Mouse (Mus musculus) hindbrain, embryonic 14.5 days (tissue): ENCODE data around the gene Aldh9a1. TPM values are rescaled to one million over a fixed set of nuclear protein-coding genes. Genes with fewer than 3 reads are reported as not detected.

Source experiments
- ATAC-seq: fragments of 200-750 bp; cut with Nextera tagmentation; 2 replicates; pipeline ENCODE4 v1.8.0; 2017; ENCODE audit warnings: moderate number of reproducible peaks, mild to moderate bottlenecking, moderate TSS enrichment, moderate library complexity; ENCODE audit not compliant: low FRiP score
- DNase-seq: peaks from one replicate; pipeline ENCODE4 v3.0.0-alpha.2; 2015; ENCODE audit warnings: low spot score
- H3K27ac ChIP-seq: fragments of 300-500 bp; sonication (generic); 2 replicates; pipeline ENCODE4 v1.5.1; 2014; ENCODE audit warnings: mild to moderate bottlenecking, moderate library complexity
- H3K27me3 ChIP-seq: fragments of 300-500 bp; sonication (generic); 2 replicates; pipeline ENCODE4 v1.6.1; 2014; ENCODE audit warnings: mild to moderate bottlenecking, low read length, mixed read lengths; ENCODE audit not compliant: control insufficient read depth, insufficient read depth
- H3K36me3 ChIP-seq: fragments of 300-500 bp; sonication (generic); replicated peaks from 2 replicates; pipeline ENCODE4 v1.6.1; 2014; ENCODE audit not compliant: control insufficient read depth, insufficient read depth
- H3K4me1 ChIP-seq: fragments of 300-500 bp; sonication (generic); replicated peaks from 2 replicates; pipeline ENCODE4 v1.6.1; 2014; ENCODE audit warnings: antibody characterized with exemption, low read length, mixed read lengths; ENCODE audit not compliant: control insufficient read depth, insufficient read depth
- H3K4me2 ChIP-seq: fragments of 300-500 bp; sonication (generic); replicated peaks from 2 replicates; pipeline ENCODE4 v1.6.1; 2014; ENCODE audit warnings: mild to moderate bottlenecking, moderate library complexity
- H3K4me3 ChIP-seq: fragments of 300-500 bp; sonication (generic); replicated peaks from 2 replicates; pipeline ENCODE4 v1.5.1; 2014; ENCODE audit warnings: mild to moderate bottlenecking, low read length
- H3K9ac ChIP-seq: fragments of 300-500 bp; sonication (generic); 2 replicates; pipeline ENCODE4 v1.6.1; 2014
- H3K9me3 ChIP-seq: fragments of 300-500 bp; sonication (generic); 2 replicates; pipeline ENCODE4 v1.6.1; 2016; ENCODE audit warnings: low read length; ENCODE audit not compliant: control insufficient read depth
- WGBS: fragments of 180-500 bp; shearing (Covaris S2); extraction: QIAGEN DNeasy Blood & Tissue Kit; methylation state at CpG from one replicate; pipeline ENCODE4 v1.1.7; 2014; 5-methylcytosine and 5-hydroxymethylcytosine counted together
- polyA plus RNA-seq: library from polyadenylated mRNA; unstranded; fragments of >200 nt; fragmentation: Nextera tagmentation; extraction: Ambion mirVana; gene quantifications from 2 replicates; pipeline ENCODE4 v1.2.1, GENCODE M21; 2014

The Aldh9a1 gene
- polyA plus RNA-seq, 1 experiment from 2014 or later = 36.4 TPM

- no peaks in the 10 kb centered on the region for H3K4me1 ChIP-seq
- no peaks in the 10 kb centered on the region for H3K9me3 ChIP-seq
- ATAC-seq (no peak), DNase-seq (no peak)
- H3K4me3 ChIP-seq = no peak overlapping the region
- 80% methylated on average over 2 of the region's 2 CpGs for WGBS
- H3K9ac ChIP-seq = no peak overlapping the region
- H3K4me2 ChIP-seq = no peak overlapping the region
- no peaks in the 10 kb centered on the region for H3K27me3 ChIP-seq
- H3K27ac ChIP-seq = no peak overlapping the region
- no peaks in the 10 kb centered on the region for H3K36me3 ChIP-seq
These were observed 36.7 kb downstream of the Aldh9a1 start for GRCm38 (mm10) chr1:167386466-167386865.

DNA sequence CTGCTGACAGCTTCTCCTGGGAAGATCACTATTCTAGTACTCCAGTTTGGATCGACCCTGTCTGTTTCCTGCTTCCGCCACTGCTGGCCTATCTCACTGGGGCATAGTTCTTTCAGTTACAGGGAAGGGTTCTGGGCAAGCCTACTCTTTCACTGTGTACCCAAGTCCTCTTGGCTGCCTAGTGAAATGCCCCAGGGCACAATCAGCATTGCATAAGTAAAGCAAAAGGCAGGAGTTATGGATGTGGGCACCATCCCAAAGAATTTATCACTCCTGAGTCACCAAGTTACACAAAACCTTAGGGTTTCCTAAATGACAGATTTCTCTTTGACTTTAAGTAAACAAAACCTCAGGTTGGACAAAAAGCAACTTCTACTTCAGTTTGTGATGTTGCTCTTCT, 37.5 kb downstream of the Aldh9a1 start:
- DNase-seq (no peak), ATAC-seq (no peak)
- Histone ChIP-seq H3K27ac (no peak overlapping the region), H3K9ac (no peak overlapping the region), H3K4me2 (no peak overlapping the region), H3K4me1 (no peaks in the 10 kb centered on the region; the same call in 1 of the 2 replicates), H3K4me3 (no peak overlapping the region), H3K9me3 (no peaks in the 10 kb centered on the region), H3K27me3 (no peaks in the 10 kb centered on the region), H3K36me3 (no peaks in the 10 kb centered on the region)
- WGBS = 88% methylated on average over 2 of the region's 2 CpGs

GRCm38 (mm10) chr1:167387796-167388195, 38.0 kb downstream of the Aldh9a1 start:
- WGBS = 88% methylated on average over 3 of the region's 3 CpGs

GRCm38 (mm10) chr1:167388571-167388970, 38.8 kb downstream of the Aldh9a1 start:
- ATAC-seq = no peak

More at GRCm38 (mm10) chr1:167387796-167388195, 38.0 kb downstream of the Aldh9a1 start:
- DNase-seq (no peak), ATAC-seq (no peak)
- Histone ChIP-seq H3K4me1 (peaks cover 5% of the 10 kb centered on the region), H3K27me3 (no peaks in the 10 kb centered on the region), H3K27ac (no peak overlapping the region), H3K36me3 (no peaks in the 10 kb centered on the region), H3K9ac (no peak overlapping the region), H3K4me2 (no peak overlapping the region), H3K9me3 (no peaks in the 10 kb centered on the region), H3K4me3 (no peak overlapping the region)

DNA sequence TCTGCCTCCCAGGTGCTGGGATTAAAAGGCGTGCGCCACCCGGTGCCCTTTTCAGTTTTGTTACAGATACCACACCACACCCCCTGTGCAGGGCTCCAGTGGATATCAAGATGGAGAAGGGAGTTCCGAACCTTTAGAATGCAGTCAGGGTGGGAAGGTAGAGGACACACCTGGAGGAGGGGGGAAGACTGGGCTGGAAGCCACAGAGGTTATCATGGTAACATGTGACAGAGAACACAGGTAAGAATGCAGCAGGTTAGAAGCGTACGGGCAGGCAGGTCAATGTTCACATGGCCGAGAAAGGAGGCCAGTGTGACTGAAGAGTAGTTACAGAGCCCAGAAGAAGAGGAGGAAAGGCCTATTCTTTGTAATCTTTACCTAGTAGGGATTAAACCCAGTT, 39.8 kb downstream of the Aldh9a1 start:
- Histone ChIP-seq H3K27ac (no peak overlapping the region), H3K9ac (no peak overlapping the region), H3K4me1 (peaks cover 7% of the 10 kb centered on the region), H3K36me3 (no peaks in the 10 kb centered on the region), H3K4me3 (no peak overlapping the region), H3K4me2 (no peak overlapping the region), H3K27me3 (no peaks in the 10 kb centered on the region), H3K9me3 (no peaks in the 10 kb centered on the region)
- DNase-seq = no peak
- WGBS = 93% methylated on average over 7 of the region's 7 CpGs
- no peak for ATAC-seq

More at GRCm38 (mm10) chr1:167388571-167388970, 38.8 kb downstream of the Aldh9a1 start:
- 80% methylated on average over 6 of the region's 6 CpGs for WGBS
- Histone ChIP-seq H3K9me3 (no peaks in the 10 kb centered on the region), H3K36me3 (no peaks in the 10 kb centered on the region), H3K9ac (no peak overlapping the region), H3K4me1 (peaks cover 7% of the 10 kb centered on the region), H3K27ac (no peak overlapping the region), H3K4me3 (no peak overlapping the region), H3K4me2 (no peak overlapping the region), H3K27me3 (no peaks in the 10 kb centered on the region)
- DNase-seq = no peak

DNA sequence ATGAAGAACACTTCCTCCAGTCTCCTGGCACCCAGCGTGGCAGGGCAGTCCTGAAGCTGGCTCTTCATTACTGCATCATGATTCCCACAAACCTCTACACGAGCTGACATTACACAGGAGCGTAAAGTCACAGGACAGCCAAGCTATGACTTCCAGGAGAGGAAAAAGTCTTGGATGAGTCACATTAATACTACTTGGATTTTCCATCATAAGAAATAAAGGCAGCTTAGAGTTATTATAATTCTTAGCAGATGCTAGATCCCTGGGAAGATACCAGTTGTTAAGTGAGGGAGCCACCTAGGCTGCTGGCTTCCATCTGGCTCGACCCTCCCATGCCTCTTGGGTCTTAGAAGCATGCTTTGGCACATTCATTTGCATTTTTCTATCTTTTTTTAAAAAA, 40.6 kb downstream of the Aldh9a1 start:
- Histone ChIP-seq H3K9ac (no peak overlapping the region), H3K27me3 (no peaks in the 10 kb centered on the region)
- 72% methylated on average over 4 of the region's 4 CpGs for WGBS

DNA sequence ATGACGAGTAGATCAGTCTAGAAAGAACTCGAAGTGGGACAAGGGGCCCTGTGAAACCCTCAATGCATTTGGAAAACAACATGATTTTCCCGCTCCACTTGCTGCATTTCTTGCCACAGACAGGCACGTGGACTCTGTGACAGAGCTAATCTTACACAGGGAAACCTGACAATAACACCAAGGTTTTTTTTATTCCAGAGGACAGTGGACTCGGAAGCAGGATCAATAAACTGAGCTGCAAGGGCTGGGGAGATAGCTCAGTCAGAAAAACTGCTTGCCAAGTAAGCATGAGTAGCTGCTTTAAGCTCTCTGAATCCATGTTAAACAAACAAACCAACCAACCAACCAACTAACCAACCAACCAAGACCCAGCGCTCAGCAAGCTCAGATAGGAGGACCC, 41.5 kb downstream of the Aldh9a1 start:
- H3K4me3 ChIP-seq = no peak overlapping the region
- 74% methylated on average over 6 of the region's 6 CpGs for WGBS
- no peak for DNase-seq
- H3K9ac ChIP-seq = no peak overlapping the region
- H3K9me3 ChIP-seq = no peaks in the 10 kb centered on the region
- H3K4me1 ChIP-seq = peaks cover 7% of the 10 kb centered on the region
- no peak overlapping the region for H3K27ac ChIP-seq
- no peaks in the 10 kb centered on the region for H3K27me3 ChIP-seq
- H3K4me2 ChIP-seq = no peak overlapping the region
- no peaks in the 10 kb centered on the region for H3K36me3 ChIP-seq
- no peak for ATAC-seq

More for the DNA sequence above, 40.6 kb downstream of the Aldh9a1 start:
- Histone ChIP-seq H3K4me1 (peaks cover 7% of the 10 kb centered on the region), H3K27ac (no peak overlapping the region), H3K9me3 (no peaks in the 10 kb centered on the region), H3K4me3 (no peak overlapping the region), H3K4me2 (no peak overlapping the region), H3K36me3 (no peaks in the 10 kb centered on the region)
- no peak for ATAC-seq
- no peak for DNase-seq

DNA sequence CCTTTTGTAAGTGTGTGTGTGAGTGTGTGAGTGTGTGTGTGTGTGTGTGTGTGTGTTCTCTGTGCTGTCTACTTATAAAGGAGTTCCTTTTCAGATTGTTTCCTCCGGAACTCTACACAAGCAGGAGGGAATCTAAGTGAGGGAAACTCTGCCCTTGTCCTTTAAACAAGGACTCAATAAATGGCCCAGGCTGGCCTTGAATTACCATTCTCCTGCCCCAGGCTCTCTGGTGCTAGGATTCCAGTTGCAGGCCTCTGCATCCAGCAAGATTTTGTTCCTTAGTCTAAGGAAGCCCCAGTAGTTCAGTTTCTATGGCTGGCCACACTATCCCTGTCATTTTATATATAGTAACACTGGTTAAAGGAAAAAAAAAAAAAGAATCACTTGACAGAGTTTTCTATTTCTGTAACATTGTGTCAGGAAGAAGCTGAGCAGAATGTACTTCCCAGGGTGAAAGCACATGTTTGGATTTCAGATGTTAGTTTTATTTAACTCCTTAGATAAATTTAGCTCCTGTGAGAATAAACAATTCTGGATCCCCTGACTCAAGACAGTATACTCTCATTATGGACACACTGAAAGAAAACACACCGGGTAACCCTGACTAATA, 42.3 kb downstream of the Aldh9a1 start:
- 51% methylated on average over 2 of the region's 2 CpGs for WGBS
- peak overlapping the region; percentile 86 for H3K4me2 ChIP-seq

GRCm38 (mm10) chr1:167392687-167393086, 42.9 kb downstream of the Aldh9a1 start:
- Histone ChIP-seq H3K9me3 (no peaks in the 10 kb centered on the region), H3K4me2 (peak overlapping the region; percentile 86), H3K9ac (peak overlapping the region; percentile 70), H3K4me3 (peak overlapping the region; percentile 46), H3K4me1 (peaks cover 7% of the 10 kb centered on the region), H3K36me3 (no peaks in the 10 kb centered on the region), H3K27me3 (no peaks in the 10 kb centered on the region), H3K27ac (peak overlapping the region; percentile 24; the same call in 1 of the 2 replicates)
- ATAC-seq = no peak
- WGBS = 19% methylated on average over 8 of the region's 8 CpGs
- DNase-seq = no peak

More for the DNA sequence above, 42.3 kb downstream of the Aldh9a1 start:
- Histone ChIP-seq H3K27me3 (no peaks in the 10 kb centered on the region), H3K27ac (no peak overlapping the region), H3K4me3 (peak overlapping the region; percentile 46), H3K9ac (peak overlapping the region; percentile 70), H3K4me1 (peaks cover 7% of the 10 kb centered on the region), H3K36me3 (no peaks in the 10 kb centered on the region), H3K9me3 (no peaks in the 10 kb centered on the region)
- no peak for DNase-seq
- ATAC-seq = no peak
